Mouse (Mus musculus): ENCODE data around the gene Tecr.

Gene Tecr

GRCm38 (mm10) chr8:83607661-83608397, at the start of gene Tecr, which contains the start of gene Dnajb1:
TSS of gene Tecr (minus strand) at chr8:83607971.
TSS of gene Dnajb1 (plus strand) at chr8:83608193.
- in situ Hi-C loops (cut with MboI; ENCODE audit: unreplicated experiment in 2 of 2): loop anchor here in 1 of 2 experiments (25.0 kb wide), 1 partner anchor 496 kb away; no protein-coding TSS in a partner anchor

DNA sequence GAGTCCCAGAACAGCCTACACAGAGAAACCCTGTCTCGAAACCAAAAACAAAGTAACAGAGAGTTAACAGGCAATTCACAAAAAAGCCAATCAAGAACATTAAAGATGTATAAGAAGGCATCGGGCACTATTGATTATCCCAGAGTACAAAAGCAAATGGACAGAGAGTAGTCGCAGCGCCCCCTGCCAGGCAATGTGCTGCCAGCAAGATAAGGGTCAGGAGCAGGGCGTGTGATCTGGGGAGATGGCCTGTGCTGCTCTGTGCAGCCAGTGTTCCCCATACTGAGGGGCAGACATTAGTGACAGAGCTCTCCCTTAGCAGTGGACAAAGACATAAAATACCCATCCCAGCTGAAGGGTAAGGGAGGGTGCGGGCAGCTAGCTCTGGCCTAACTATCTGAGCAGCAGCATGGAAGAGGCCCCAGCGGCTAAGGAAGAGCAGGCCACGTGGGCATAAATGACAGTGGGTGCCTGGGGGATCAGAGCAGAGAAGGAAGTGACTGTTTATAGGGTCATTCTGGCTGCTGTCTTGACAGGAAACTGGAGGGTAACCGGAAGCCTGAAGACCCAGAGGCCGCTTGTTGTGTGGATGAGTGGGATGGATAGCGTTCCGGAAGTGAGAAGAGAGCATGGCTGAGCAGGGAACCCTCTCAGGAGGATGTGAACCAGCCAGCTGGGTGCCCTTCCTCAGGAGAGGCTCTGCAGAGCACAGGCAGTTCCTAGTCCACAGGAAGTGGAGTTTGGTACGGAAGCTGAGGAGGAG, 48.9 kb upstream of the Tecr start:
- in situ Hi-C loops (cut with MboI; ENCODE audit: unreplicated experiment in 2 of 2): loop anchor here in 1 of 2 experiments (5.0 kb wide), 1 partner anchor 241 kb away; no protein-coding TSS in a partner anchor

GRCm38 (mm10) chr8:83656043-83656442, 48.3 kb upstream of the Tecr start:
- in situ Hi-C loops (cut with MboI; ENCODE audit: unreplicated experiment in 2 of 2): loop anchor here in 1 of 2 experiments (5.0 kb wide), 1 partner anchor 241 kb away; no protein-coding TSS in a partner anchor

GRCm38 (mm10) chr8:83654725-83655124, 47.0 kb upstream of the Tecr start:
- in situ Hi-C loops (cut with MboI; ENCODE audit: unreplicated experiment in 2 of 2): loop anchor here in 1 of 2 experiments (5.0 kb wide), 1 partner anchor 243 kb away; no protein-coding TSS in a partner anchor

GRCm38 (mm10) chr8:83653662-83654017, 45.9 kb upstream of the Tecr start:
- in situ Hi-C loops (cut with MboI; ENCODE audit: unreplicated experiment in 2 of 2): no loop called here

DNA sequence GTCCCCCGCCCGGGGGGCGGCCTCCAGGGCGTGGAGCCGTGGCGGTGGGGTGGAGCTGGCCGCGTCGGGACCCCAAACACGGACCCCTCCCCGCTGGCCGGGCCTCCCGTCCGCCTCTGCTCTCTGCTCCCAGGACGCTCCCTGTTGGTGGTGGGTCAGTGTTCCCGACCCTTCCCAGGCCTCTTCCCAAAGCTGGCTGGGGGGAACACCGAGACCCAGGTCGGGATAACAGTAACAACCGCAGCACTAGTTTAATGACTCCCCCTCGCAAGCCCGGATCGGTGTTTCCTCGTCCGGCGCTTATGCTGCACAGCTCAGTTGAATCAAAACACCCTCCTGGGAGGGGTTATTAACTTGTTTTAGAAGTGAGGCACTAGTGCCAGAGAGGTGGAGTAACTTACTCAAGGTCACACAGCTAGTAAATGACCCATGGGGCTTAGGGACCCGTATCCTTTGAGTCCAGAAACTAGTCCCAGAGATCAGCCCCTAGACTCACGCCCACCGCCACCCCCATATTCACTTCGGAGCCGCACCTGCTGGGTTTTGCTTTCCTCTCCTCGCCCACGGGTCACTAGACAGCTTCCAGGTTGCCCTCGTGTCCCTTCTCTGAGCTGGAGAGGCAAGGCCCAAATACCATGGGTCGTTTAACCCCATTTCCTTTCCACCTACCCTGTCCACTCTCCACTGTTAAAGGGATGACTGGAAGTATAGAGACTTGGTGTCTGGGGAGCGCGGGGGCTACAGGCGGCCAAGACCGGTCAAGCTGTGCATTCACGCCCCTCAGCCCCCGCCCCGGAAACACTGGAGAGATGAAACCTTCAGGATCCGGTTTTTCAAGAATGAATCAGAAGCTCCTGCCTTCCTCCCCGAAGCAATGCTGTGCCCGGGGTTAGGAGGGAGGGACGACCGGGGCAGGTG, 45.2 kb upstream of the Tecr start:
- in situ Hi-C loops (cut with MboI; ENCODE audit: unreplicated experiment in 2 of 2): no loop called here

- in situ Hi-C loops (cut with MboI; ENCODE audit: unreplicated experiment in 2 of 2): no loop called here
These were observed 44.4 kb upstream of the Tecr start, which contains the start of gene Gipc1 for GRCm38 (mm10) chr8:83652030-83652743. TSS of gene Gipc1 (plus strand) at chr8:83652677.

DNA sequence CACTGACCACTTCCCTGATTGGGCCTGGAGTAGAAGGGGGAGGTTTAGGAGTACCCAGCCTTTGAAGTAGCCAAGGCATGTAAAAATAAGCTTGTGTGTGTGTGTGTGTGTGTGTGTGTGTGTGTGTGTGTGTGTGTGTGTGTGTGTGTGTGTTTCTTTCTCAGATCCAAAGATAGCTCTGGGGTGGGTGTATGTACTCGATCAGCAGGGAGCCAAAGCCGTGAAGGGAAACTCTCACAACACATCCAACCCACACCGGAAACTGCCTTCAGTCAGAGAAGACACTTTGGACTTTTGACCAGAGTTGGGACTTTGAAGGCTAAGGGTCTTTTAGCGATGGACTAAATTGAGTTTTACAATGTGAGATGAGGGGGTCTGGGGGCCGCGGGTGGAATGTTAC, 41.9 kb upstream of the Tecr start:
- in situ Hi-C loops (cut with MboI; ENCODE audit: unreplicated experiment in 2 of 2): no loop called here

GRCm38 (mm10) chr8:83648031-83648430, 40.3 kb upstream of the Tecr start:
- in situ Hi-C loops (cut with MboI; ENCODE audit: unreplicated experiment in 2 of 2): no loop called here

- in situ Hi-C loops (cut with MboI; ENCODE audit: unreplicated experiment in 2 of 2): no loop called here
These were observed 39.7 kb upstream of the Tecr start for GRCm38 (mm10) chr8:83647511-83647910.

- in situ Hi-C loops (cut with MboI; ENCODE audit: unreplicated experiment in 2 of 2): no loop called here
These were observed 31.9 kb upstream of the Tecr start for GRCm38 (mm10) chr8:83639649-83640048.

DNA sequence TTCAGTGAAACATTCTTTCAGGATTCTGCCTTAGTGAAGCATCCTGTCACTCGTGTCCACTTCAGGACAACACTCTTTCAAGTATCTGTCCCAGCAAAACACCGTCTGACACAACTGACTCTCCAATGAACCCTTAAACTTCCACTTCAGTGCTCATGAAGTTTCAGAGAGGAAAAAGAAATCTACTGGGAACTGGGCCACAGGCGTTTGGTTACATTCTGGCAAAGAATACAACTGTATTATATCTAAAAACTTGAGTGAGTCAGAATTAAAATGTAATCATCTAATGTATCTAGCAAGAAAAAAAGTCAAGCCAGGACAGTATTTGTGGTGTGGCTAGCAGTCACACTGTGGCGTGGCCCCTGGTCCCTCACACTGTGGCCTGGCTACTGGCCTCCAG, 31.1 kb upstream of the Tecr start:
- in situ Hi-C loops (cut with MboI; ENCODE audit: unreplicated experiment in 2 of 2): no loop called here

DNA sequence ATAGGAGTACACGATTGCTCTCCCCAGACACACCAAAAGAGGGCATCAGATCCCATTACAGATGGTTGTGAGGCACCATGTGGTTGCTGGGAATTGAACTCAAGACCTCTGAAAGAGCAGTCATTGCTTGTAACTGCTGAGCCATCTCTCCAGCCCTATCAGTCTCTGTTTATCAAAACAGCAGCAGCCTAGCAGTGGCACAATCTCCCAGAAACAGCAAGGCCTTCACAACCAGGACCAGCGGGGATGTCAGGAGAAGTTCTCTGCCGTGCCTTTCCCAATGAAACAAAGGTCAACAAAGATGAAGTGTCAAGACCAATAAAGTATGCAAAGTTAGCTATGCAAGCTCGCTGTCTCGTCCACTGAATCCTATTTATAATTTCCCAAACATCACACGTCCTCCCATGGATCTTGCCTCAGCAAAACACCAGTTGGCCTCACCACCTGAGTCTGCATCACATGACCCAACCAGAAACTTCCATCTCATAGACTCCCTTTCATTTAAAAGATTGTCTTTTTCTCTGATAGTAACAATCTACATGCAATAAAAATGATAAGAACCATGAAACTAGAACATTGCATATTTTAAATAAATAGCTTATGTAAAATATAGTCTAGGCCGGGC, 24.4 kb upstream of the Tecr start:
- in situ Hi-C loops (cut with MboI; ENCODE audit: unreplicated experiment in 2 of 2): no loop called here

DNA sequence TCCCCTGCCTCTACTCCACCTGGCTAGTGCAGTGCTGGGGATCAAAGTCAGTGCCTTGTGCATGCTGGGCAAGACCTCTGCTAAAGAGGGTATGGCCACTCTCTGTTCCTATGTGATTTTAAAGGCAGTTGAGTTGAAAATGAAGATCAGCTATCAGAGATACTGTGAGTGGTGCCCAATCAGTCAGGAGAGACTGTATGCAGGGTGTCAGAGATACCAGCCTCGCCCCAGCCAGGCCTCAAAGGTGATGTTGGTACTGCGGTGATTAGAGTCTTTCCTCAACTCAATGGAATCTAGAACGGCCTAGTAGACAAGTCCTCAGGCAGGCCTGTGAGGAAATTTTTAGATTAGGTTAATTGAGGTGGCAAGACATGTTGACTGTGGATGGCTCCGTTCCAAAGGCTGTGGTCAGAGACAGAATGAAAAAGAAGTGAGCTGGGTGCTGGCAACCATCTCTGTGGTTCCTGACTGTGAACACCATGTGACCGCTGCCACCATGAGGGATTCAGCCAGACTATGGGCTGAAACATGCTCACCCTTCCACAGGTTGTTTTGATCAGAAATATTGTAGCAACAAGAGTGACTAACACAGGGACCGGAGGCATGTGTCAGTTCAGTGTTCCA, 18.0 kb upstream of the Tecr start:
- in situ Hi-C loops (cut with MboI; ENCODE audit: unreplicated experiment in 2 of 2): loop anchor here (10.0 kb wide), 1 partner anchor 361 kb away; no protein-coding TSS in a partner anchor

DNA sequence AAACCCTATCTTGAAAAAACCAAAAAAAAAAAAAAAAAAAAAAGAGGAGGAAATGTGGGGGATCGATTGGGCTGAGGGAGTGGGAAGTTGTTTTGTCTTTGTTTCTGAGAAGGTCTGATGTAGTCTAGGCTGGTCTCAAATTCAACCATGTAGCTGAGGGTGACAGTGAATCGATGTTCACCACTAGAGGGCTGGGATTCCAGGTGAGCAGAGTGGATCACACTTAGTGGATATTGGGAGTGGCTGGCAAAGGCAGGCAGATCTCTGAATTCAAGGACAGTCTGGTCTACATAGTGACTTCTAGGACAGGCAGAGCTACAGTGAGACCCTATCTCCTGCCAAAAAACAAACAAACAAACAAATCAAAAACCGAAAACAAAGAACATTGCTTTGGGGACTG, 17.0 kb upstream of the Tecr start:
- in situ Hi-C loops (cut with MboI; ENCODE audit: unreplicated experiment in 2 of 2): loop anchor here (10.0 to 25.0 kb wide), 2 partner anchors 360 to 512 kb away; no protein-coding TSS in a partner anchor

- in situ Hi-C loops (cut with MboI; ENCODE audit: unreplicated experiment in 2 of 2): loop anchor here (10.0 to 25.0 kb wide), 2 partner anchors 359 to 511 kb away; no protein-coding TSS in a partner anchor
These were observed 15.8 kb upstream of the Tecr start for GRCm38 (mm10) chr8:83623549-83623948.

GRCm38 (mm10) chr8:83622389-83622989, 14.7 kb upstream of the Tecr start:
- in situ Hi-C loops (cut with MboI; ENCODE audit: unreplicated experiment in 2 of 2): loop anchor here (10.0 to 25.0 kb wide), 2 partner anchors 358 to 510 kb away; no protein-coding TSS in a partner anchor
